Mouse (Mus musculus): ENCODE measurements around the gene Kntc1.

- TF ChIP-seq CTCF (IDR thresholded peaks at IDR 0.05; ENCODE audit: low read depth, low read length), result no peak
- TF ChIP-seq POLR2A (IDR thresholded peaks at IDR 0.05; ENCODE audit: insufficient read depth, low read length), result no peak
Measured at GRCm38 (mm10) chr5:123842221-123842934, 92.9 kb downstream of the Kntc1 start.

All from ES-Bruce4 (cell line).